Mouse (Mus musculus) embryonic facial prominence, embryonic 11.5 days (tissue): ENCODE data around the gene Stac2. TPM values are rescaled to one million over a fixed set of nuclear protein-coding genes. Genes with fewer than 3 reads are reported as not detected.

Source experiments
- ATAC-seq: fragments of 200-750 bp; cut with Nextera tagmentation; replicated peaks from 2 replicates; pipeline ENCODE4 v1.8.0; 2017; ENCODE audit warnings: low read depth; ENCODE audit not compliant: insufficient number of reproducible peaks, low FRiP score, low TSS enrichment
- DNase-seq: peaks from one replicate; pipeline ENCODE4 v3.0.0-alpha.2; 2015; ENCODE audit warnings: low spot score
- H3K27ac ChIP-seq: fragments of 300-500 bp; sonication (generic); replicated peaks from 2 replicates; pipeline ENCODE4 v1.5.1; 2014; ENCODE audit warnings: mild to moderate bottlenecking, low read depth, low read length, control low read depth
- H3K27me3 ChIP-seq: fragments of 300-500 bp; sonication (generic); 2 replicates; pipeline ENCODE4 v1.6.1; 2014; ENCODE audit warnings: mild to moderate bottlenecking, low read length, moderate library complexity, mixed read lengths; ENCODE audit not compliant: control insufficient read depth, insufficient read depth
- H3K36me3 ChIP-seq: fragments of 300-500 bp; sonication (generic); replicated peaks from 2 replicates; pipeline ENCODE4 v1.6.1; 2014; ENCODE audit warnings: low read depth, mild to moderate bottlenecking, low read length, moderate library complexity, mixed read lengths; ENCODE audit not compliant: control insufficient read depth, insufficient read depth
- H3K4me1 ChIP-seq: fragments of 300-500 bp; sonication (generic); 2 replicates; pipeline ENCODE4 v1.6.1; 2014; ENCODE audit warnings: low read length, mixed read lengths; ENCODE audit not compliant: control insufficient read depth, insufficient read depth
- H3K4me2 ChIP-seq: fragments of 300-500 bp; sonication (generic); 2 replicates; pipeline ENCODE4 v1.6.1; 2014; ENCODE audit warnings: low read depth, mild to moderate bottlenecking, control low read depth, low read length, moderate library complexity
- H3K4me3 ChIP-seq: fragments of 300-500 bp; sonication (generic); 2 replicates; pipeline ENCODE4 v1.5.1; 2014; ENCODE audit warnings: low read depth, low read length, control low read depth
- H3K9ac ChIP-seq: fragments of 300-500 bp; sonication (generic); replicated peaks from 2 replicates; pipeline ENCODE4 v1.6.1; 2014; ENCODE audit warnings: mild to moderate bottlenecking, control low read depth, low read length
- H3K9me3 ChIP-seq: fragments of 300-500 bp; sonication (generic); replicated peaks from 2 replicates; pipeline ENCODE4 v1.6.1; 2016; ENCODE audit warnings: mild to moderate bottlenecking, low read length, inconsistent platforms, mixed read lengths; ENCODE audit not compliant: control insufficient read depth
- WGBS: fragments of 180-500 bp; shearing (Covaris S2); extraction: QIAGEN DNeasy Blood & Tissue Kit; methylation state at CpG from one replicate; pipeline ENCODE4 v1.1.7; 2014; 5-methylcytosine and 5-hydroxymethylcytosine counted together
- polyA plus RNA-seq: library from polyadenylated mRNA; unstranded; fragments of >200 nt; fragmentation: Nextera tagmentation; extraction: Ambion mirVana; gene quantifications from 2 replicates; pipeline ENCODE4 v1.2.1, GENCODE M21; 2014

Gene Stac2
- polyA plus RNA-seq, 1 experiment from 2014 or later, result 0.69 TPM

- Histone ChIP-seq H3K27ac (no peak overlapping the region), H3K4me2 (no peak overlapping the region), H3K9me3 (no peaks in the 10 kb centered on the region), H3K36me3 (no peaks in the 10 kb centered on the region), H3K27me3 (peaks cover 32% of the 10 kb centered on the region), H3K4me3 (no peak overlapping the region), H3K9ac (no peak overlapping the region), H3K4me1 (peaks cover 5% of the 10 kb centered on the region; the same call in 1 of the 2 replicates)
- ATAC-seq (no peak), DNase-seq (no peak)
- 70% methylated on average over 14 of the region's 14 CpGs for WGBS
Measured at GRCm38 (mm10) chr11:98049672-98050519, 3.4 kb downstream of the Stac2 start.

GRCm38 (mm10) chr11:98047745-98048144 is 5.5 kb downstream of the Stac2 start:
- no peaks in the 10 kb centered on the region for H3K9me3 ChIP-seq
- no peak overlapping the region for H3K9ac ChIP-seq
- 81% methylated on average over 4 of the region's 4 CpGs for WGBS
- ATAC-seq (no peak), DNase-seq (no peak)
- peaks cover 5% of the 10 kb centered on the region; the same call in 1 of the 2 replicates for H3K4me1 ChIP-seq
- H3K4me3 ChIP-seq, result no peak overlapping the region
- H3K27ac ChIP-seq, result no peak overlapping the region
- no peaks in the 10 kb centered on the region for H3K36me3 ChIP-seq
- no peak overlapping the region for H3K4me2 ChIP-seq
- peaks cover 27% of the 10 kb centered on the region for H3K27me3 ChIP-seq

GRCm38 (mm10) chr11:98046466-98046865 is 6.8 kb downstream of the Stac2 start:
- no peak overlapping the region for H3K4me2 ChIP-seq
- no peak overlapping the region for H3K9ac ChIP-seq
- DNase-seq, result no peak
- H3K27ac ChIP-seq, result no peak overlapping the region
- no peak for ATAC-seq
- no peak overlapping the region for H3K4me3 ChIP-seq
- WGBS, result 53% methylated on average over 1 of the region's 1 CpGs
- H3K9me3 ChIP-seq, result no peaks in the 10 kb centered on the region
- H3K27me3 ChIP-seq, result peaks cover 14% of the 10 kb centered on the region
- H3K36me3 ChIP-seq, result no peaks in the 10 kb centered on the region
- H3K4me1 ChIP-seq, result no peaks in the 10 kb centered on the region

- H3K4me2 ChIP-seq, result no peak overlapping the region
Measured at GRCm38 (mm10) chr11:98045596-98045995, 7.7 kb downstream of the Stac2 start.

GRCm38 (mm10) chr11:98044074-98044473 is 9.2 kb downstream of the Stac2 start:
- DNase-seq (no peak), ATAC-seq (no peak)
- Histone ChIP-seq H3K27me3 (no peaks in the 10 kb centered on the region), H3K9me3 (no peaks in the 10 kb centered on the region), H3K36me3 (no peaks in the 10 kb centered on the region), H3K9ac (no peak overlapping the region), H3K27ac (no peak overlapping the region), H3K4me2 (no peak overlapping the region), H3K4me1 (no peaks in the 10 kb centered on the region), H3K4me3 (no peak overlapping the region)
- WGBS, result 74% methylated on average over 5 of the region's 5 CpGs

More at GRCm38 (mm10) chr11:98045596-98045995, 7.7 kb downstream of the Stac2 start:
- Histone ChIP-seq H3K27me3 (peaks cover 5% of the 10 kb centered on the region), H3K27ac (no peak overlapping the region), H3K4me3 (no peak overlapping the region), H3K4me1 (no peaks in the 10 kb centered on the region), H3K9ac (no peak overlapping the region), H3K9me3 (no peaks in the 10 kb centered on the region), H3K36me3 (no peaks in the 10 kb centered on the region)
- ATAC-seq, result no peak
- 67% methylated on average over 4 of the region's 4 CpGs for WGBS
- DNase-seq, result no peak

GRCm38 (mm10) chr11:98042741-98043140 is 10.5 kb downstream of the Stac2 start:
- Histone ChIP-seq H3K9me3 (no peaks in the 10 kb centered on the region), H3K4me3 (no peak overlapping the region), H3K4me1 (no peaks in the 10 kb centered on the region), H3K27me3 (no peaks in the 10 kb centered on the region), H3K36me3 (no peaks in the 10 kb centered on the region), H3K27ac (no peak overlapping the region), H3K4me2 (no peak overlapping the region), H3K9ac (no peak overlapping the region)
- 84% methylated on average over 6 of the region's 6 CpGs for WGBS
- DNase-seq, result no peak
- ATAC-seq, result no peak

- Histone ChIP-seq H3K36me3 (no peaks in the 10 kb centered on the region), H3K9me3 (no peaks in the 10 kb centered on the region)
- ATAC-seq, result no peak
Measured at GRCm38 (mm10) chr11:98040975-98041374, 12.3 kb downstream of the Stac2 start.

GRCm38 (mm10) chr11:98037871-98038270 is 15.4 kb downstream of the Stac2 start:
- peaks cover 5% of the 10 kb centered on the region for H3K27me3 ChIP-seq
- DNase-seq (no peak), ATAC-seq (no peak)
- no peaks in the 10 kb centered on the region for H3K36me3 ChIP-seq
- H3K9ac ChIP-seq, result no peak overlapping the region
- H3K4me3 ChIP-seq, result no peak overlapping the region
- H3K4me1 ChIP-seq, result peaks cover 4% of the 10 kb centered on the region
- no peaks in the 10 kb centered on the region for H3K9me3 ChIP-seq
- 61% methylated on average over 14 of the region's 14 CpGs for WGBS
- H3K27ac ChIP-seq, result no peak overlapping the region
- no peak overlapping the region for H3K4me2 ChIP-seq

More at GRCm38 (mm10) chr11:98040975-98041374, 12.3 kb downstream of the Stac2 start:
- no peaks in the 10 kb centered on the region; the same call in 1 of the 2 replicates for H3K4me1 ChIP-seq
- no peak overlapping the region for H3K4me3 ChIP-seq
- no peak overlapping the region for H3K4me2 ChIP-seq
- no peak overlapping the region for H3K27ac ChIP-seq
- no peak overlapping the region for H3K9ac ChIP-seq
- peaks cover 4% of the 10 kb centered on the region for H3K27me3 ChIP-seq
- WGBS, result 67% methylated on average over 8 of the region's 8 CpGs
- DNase-seq, result no peak
